Mouse (Mus musculus): ENCODE measurements at regions not wholly inside any gene's neighbourhood (a gene's known extent, or its start where the extent isn't known, plus 50 kb on each side); places are given as distances from the start of the nearest gene placed in this dataset.
A peak's percentile ranks its signal among the peaks of the same experiment; 100 is the strongest.

DNA sequence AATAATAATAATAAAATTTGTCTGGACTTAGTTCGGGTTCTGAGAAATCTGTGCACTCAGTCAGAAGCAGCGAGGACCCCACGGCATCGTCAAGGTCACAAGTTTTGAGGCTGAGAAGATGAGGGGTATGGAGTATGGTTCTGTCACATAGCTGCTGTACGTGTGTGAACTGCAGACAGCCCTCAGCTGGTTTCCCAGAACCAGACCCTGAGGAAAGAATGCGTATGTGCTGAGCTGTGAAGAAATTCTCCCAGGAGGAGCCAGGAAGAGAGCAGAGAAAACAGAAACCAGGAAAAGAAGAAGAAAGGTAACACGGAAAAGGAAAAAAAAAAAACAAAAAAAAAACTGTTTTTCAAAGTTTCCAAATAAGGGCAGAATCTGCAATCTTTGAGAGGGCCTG is 112.4 kb upstream of the Cited2 start:
- no peak for DNase-seq

DNA sequence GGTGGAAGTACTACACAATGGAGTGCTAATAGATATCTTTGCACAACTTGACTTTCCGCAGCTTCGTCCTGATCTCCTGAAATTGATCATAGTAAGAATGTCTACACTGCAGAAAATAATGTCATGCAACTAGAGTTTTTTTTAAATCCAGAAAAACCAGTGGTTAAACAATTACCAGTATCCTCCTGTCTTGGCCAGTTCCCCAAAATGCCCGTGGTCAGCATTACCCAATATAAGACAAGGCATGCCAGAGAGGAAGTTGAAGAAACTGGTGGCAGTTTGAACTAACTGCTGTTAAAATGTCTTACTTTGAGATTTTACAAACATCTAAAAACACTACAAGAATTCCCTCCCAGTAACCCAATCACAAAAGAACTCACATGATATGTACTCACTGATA is 109.7 kb upstream of the Cited2 start:
- DNase-seq = no peak

DNA sequence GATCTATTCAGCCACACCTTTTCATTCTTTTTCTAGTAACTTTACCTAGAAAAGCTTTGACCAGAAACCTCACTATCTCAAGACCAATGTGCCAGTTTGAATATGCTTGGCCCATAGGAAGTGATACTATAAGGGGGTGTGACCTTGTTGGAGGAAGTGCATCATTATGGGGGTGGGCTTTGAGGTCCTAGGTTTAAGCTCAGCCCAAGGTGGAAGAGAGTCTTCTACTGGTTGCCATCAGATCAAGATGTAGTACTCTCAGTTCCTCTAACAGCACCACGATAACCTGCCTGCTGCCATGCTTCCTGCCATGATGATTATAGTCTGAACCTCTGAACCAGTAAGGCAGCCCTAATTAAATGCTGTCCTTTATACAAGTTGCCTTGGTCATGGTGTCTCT is 105.0 kb upstream of the Cited2 start:
- no peak for DNase-seq

DNA sequence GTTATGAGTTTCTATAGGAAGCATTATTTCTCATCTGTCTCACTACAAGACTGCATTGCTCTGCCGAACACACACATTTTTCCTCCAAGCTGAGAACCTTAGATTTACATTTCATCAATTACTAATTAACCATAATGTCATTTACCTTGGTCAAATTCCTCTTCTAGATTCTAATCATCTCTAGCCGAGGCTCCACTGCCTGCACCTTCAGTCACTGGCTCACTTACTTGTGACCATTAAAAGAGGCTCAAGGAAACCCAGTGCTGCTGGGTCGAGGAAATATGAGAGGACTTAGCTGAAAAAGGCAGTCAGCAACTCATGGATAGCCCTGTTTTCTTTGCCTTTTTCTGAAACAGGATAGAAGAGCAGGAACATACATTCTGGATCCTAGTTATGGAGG is 103.4 kb upstream of the Cited2 start:
- DNase-seq = no peak

DNA sequence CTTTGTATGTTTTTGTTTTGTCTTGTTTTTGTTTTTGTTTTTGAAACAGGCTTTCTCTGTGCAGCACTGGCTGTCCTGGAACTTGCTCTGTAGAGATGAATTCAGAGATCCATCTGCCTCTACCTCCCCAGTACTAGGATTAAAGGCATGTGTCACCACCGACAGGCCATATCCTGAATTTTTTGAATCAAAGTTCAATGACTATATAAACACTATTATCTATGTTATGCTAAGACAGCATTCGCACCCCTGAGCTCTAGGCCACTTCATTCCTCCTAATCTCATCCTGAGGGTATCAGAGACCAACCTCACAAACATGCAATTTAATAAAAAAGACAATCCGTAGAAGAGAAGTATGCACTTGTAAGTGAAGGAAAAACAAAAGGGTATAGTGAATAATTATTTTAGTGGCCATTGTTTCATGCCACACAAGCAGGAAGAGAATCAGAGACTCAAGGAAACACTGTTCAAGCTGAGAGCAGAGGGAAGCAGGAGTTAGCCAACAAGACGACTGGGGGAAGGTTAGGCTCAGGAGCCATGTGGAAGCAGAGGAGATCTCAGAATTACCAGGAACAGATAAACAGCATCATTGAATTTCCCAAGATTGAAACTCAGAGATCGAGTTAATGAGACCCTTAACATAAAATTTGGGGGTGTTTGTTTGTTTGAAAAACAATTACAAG is 101.2 kb upstream of the Cited2 start:
- DNase-seq = no peak

DNA sequence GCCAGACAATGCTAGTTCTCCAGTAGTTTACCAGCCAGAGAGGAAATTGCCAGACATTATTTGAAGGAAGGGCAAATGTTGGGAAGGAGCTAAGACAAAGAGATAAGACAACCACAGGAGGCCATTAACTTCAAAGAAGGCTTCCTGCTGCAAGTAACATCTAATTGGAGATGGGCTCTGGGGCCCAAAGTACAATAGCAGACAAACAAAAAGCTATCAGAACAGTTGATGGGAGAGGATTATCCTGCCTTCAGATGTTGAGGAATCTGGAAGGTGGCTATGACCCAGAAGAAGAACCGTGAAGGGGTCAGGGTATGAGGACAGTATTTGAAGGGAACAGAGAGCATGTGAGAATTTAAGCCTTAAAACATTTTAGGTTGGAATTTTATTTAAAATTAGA is 100.2 kb upstream of the Cited2 start:
- DNase-seq = no peak

DNA sequence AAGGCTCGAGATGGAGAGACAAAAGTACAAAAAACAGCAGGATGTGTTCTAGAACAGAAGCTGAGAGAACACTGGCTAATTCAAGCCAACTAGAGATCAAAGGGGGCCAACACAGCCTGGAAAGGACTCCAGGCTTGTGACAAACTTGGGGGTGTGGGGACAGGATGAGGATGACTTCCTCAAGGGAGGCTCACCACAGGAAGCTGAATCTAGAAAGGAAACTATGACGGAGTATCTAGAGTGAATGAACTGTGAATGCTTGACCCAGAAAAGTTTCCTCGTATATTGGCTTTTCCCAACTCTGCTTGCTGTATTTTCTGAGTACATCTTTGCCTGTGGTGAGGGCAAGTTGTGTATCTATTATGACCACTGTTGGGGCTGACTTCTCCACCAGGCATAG is 93.3 kb upstream of the Cited2 start:
- DNase-seq = no peak

DNA sequence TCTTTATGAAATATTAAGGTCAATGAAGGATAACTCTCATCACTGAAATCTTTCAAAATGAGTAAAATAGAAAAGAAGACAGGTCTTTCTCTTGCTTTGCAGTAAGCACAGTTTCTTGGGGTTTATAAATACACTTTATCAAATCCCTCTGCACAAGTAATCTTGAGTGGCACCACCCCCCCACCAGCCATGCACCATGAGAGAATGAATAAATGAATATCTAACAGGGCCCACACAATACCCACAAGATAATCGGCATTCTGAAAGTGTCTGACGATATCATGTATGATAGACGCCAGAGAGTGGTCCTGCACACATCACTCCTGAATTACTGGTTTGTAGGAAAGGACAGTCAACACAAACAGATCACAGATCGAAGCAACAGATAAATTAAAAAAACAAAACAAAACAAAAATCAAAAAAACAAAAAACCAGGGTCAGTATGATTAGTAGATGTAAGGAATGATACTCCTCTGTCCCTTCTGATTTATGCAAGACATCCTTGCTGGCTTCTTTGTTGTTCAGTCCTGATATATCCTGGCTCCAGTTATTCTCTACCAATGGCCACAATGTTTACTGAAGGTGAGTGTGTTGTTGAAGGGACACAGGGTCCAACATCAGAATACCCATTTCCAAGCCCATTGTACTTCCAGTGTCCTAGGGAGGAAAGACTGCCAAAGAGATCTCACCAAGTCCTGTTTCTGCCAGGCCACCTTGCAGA is 92.0 kb upstream of the Cited2 start:
- DNase-seq = no peak

DNA sequence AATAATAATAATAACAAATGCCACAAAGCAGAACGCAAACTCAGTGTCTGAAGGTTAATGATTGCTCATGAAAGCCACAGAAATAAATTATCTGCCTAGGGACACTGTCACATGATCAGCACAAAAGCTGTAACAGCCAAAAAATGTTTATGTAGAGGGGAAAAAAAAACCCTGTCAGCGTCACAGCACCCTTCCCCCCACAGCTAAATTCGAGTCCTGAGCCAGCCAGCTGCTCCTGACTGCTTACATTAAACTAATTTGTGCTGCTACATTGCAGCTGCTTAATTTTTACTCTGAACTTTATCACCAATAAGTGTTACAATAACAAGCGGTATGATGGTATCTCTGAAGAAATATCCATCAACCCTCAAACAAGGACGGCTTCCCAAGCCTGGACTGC is 91.2 kb upstream of the Cited2 start:
- DNase-seq = no peak

DNA sequence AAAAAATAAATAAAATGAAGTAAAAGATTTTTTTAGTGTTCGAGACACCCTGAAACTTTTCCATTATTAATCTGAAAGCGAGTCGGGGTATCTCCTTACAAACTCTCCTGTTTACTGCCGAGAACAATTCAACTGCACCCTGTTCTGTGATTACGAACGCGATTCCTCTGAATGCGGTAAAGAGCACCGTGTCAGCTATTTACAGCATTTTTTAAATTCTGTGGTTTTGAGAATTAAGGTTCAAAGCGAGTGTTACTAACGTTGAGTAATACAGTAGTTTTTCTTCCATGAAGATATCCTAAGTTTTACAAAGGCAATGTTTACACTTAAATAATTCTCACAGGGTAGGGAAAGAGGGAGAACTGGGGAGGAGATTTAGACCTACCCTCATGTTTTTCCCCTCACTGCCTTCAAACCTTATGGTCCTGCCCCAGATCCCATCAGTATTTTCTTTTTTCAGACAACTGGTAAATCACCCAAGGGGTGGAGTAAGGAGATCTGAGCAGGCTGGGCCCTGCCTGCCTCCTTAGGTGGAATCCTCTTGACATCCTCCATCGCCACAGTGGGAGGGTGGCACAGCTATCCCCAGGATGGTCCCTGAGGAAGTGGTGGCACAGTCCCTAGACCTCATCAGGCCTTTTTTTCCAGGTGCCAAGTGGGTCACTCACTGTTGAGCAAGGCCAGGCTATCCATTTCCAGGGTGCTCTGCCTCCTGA is 89.9 kb upstream of the Cited2 start:
- no peak for DNase-seq

DNA sequence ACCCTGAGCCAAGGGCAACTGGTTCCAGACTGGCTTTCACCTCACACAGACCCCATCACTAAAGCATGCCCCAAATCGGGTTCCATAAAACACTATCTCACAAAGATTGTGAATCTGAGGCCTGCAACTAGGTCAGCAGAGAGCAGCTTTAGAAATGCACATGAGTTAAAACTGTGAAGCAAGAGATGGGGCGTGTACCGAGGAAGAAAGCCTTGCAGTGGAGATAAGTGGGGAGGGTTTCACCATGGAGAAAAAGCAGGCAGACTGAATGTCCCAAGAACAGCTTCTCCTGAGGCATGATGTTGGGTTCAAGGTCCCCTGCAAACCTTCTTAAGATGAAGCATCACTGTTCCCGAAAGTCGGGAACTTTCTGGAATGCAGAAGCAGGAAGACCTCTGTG is 77.7 kb upstream of the Cited2 start:
- no peak for DNase-seq

DNA sequence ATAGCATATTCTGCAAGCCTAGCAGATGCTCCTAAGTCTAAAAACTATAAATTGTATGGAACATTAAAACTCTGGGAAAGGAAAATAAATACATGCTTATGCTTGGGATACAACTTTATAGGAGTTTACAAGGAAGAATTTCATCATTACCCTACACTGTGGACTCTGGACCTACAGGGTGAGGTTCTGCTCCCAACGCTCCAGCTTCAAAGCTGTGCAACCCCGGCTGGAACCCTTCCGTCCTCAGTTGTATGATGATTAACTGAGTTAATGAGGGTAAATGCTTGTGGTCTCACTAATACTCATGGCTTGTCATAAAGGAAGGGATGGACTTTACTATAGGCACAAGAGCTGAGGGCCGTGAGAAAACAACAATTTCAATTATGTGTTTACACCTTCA is 76.6 kb upstream of the Cited2 start:
- DNase-seq = no peak

DNA sequence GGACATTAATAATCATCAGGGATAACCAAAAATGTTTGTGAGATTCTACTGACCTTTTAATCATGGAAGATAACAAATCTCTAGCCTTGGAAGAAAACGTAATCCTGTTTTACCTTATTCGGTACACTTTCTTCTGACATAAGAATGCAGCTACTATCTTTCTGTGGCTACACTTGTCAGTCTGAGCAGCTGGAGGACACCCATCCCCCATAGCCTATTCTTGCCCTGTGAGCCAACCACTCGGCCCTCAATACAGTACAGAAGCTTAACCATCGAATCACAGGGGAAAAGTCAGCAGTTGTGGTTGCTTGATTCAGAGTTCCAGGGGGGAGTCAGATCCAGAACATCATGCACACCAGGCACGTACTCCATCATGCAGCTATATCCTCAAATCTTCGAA is 74.9 kb upstream of the Cited2 start:
- no peak for DNase-seq

DNA sequence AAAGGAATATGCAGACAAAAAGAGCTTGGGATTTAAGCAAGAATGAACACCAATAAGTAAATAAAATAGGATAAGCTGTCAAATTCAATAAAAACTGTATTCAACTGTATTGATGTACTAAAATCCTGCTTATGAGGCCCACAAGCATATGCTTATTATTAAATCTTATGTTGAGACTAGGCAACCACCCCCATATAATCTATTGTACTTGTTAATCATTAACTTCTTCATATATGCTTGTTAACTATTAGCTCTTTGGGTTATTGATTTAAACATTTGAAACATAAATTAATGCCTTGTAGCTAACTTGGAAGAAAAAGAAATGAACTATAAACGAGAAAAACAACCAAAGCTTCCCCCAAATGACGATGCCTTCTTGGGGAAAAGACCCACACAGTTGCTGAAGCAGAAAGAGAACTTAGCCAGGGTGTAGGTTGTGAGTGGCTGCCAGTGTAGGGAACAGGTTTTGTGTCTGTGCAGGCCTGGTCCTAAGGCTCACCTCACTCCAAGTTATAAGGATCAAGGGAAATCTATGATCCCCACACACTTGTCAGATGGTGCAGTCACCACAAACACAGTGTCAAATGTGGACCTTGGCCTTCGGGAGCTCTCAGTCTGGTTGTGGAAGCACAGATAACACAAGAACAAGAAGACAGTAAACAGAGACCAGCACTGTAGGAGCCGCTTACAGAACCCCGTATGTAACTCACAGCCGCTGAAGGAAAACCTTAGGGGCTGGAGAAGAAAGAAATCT is 71.8 kb upstream of the Cited2 start:
- DNase-seq = no peak

DNA sequence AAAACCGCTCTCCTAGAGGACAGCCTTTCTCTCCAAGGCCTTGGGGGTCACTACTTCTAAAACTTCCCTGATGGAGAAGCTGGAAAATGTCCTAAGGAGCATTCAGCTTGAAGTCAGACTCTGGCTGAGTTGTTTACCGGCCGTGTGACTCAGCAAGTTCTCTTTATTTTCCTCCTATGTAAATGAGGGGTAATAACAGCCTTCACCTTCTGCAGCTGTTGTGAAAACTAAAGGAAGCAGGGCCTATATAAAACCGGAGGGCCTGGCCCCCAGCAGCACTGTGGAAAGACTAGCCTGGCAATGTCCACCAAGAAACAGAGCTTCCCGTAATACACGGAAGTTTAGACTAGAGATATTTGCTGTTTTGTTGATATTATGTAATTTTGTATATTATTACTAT is 69.7 kb upstream of the Cited2 start:
- DNase-seq = no peak

DNA sequence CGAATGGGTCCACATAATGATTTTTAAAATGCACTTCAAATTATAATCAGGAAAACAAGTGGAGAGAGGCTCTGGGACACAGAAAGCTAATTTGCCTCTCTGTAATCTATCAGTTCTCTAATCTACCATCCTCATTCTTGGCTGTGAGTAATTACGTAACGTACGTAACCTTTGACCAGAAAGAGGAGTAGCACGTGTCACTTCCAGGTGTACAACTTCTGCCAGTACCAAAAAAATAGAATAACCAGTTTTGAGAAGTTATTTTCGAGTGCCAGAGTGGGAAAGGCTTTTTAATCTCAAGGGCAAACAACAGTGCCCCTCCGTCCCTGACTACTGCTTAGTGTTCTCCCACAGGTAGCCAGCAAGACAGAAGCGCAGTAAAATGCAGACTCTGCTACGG is 69.2 kb upstream of the Cited2 start:
- no peak for DNase-seq

DNA sequence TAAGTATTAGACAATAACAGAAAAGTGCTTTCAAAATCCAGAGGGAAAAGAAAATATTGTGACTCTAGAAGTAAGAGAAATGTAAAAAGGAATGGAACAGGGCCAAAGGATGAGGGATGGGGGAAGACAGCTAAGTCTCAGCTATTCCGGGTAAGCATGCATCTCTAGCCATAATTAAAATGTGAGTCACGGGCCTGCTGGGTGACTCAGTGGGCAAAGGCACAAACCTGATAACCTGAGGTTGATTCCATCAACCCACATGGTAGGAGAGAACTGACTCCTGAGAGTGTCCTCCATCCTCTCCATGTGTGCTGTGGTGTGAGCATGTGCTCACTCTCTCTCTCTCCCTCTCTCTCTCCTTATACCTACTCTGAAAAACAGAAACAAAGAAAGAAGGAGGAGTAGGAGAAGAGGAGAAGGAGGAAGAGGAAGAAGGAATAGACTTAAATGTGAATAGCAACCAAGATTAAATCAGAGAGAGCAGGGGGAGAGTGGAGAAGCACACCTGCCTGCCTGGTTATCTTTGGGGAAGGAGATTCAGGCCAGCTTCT is 68.6 kb upstream of the Cited2 start:
- no peak for DNase-seq

DNA sequence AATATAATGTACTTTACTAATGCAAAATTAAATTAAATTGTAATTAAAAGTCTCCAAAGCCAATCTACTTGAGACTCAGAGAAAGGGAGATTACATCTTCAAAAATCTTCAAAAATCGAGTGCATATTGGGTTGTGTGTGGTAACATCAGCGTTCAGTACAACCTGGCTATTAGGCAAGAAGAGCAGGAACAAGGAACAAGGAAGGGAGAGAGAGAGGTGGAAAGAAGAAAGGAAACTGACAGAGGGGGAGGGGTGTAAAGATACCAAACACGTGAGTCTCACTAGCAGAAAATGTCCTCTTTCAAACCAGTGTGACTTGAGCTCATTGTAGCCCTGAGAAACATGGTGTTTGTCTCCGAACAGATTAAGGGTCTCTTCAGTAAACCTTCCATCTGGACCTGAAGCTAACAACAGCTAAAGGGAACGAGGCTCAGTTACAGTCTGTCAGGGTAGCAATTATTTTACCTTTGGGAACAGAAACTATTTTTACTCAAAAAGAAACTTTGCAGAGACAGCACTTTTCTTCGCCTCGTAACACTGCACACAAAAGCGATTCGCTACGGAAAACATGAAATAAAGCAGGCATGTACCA is 67.5 kb upstream of the Cited2 start:
- no peak for DNase-seq

DNA sequence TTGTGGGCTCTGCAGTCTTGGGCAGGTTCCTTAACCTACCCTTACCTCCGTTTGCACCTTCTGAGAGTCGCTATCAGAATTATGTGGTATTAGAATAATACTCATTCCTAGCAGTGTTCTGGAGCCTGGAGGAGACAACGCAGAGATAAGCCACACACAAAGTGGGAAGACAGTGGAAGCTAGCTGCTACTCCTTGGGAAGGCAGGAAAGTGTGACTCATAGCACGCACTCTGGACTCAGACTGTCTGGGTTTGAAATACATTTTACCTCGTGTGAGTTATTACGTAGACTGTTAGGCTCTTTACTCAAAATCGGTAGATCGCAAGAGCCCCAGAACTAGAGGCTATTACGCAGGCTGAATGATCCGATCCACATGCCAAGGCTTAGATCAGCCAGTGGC is 66.7 kb upstream of the Cited2 start:
- no peak for DNase-seq

DNA sequence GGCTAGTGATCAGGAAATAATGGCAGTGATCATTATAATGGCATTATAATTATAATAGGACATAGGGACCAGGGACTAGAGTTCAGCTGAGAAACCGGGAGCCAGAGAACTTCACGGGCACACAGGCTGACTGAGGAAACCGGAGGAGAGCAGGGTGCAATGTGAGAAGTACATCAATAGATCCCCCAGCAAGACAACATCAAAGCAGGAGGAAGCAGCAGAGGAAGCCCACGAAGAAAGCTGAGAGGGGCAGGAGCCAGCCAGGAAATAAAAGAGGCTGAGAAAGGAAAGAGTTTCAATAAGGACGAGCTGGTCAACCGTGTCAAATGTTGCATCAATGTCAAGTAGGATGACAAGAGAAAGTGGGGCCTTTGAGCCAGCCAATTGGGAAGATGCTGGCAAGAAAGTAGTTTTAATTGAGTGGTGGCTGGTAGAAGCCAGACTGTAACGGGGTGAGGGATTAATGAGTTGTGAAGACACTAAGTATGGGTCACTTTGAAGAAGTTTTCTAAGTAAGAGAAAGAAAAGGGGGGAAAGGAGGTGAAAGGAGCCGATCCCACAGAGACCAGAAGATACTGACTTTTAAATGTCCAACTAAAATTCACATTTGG is 66.0 kb upstream of the Cited2 start:
- DNase-seq = peak; percentile 40

DNA sequence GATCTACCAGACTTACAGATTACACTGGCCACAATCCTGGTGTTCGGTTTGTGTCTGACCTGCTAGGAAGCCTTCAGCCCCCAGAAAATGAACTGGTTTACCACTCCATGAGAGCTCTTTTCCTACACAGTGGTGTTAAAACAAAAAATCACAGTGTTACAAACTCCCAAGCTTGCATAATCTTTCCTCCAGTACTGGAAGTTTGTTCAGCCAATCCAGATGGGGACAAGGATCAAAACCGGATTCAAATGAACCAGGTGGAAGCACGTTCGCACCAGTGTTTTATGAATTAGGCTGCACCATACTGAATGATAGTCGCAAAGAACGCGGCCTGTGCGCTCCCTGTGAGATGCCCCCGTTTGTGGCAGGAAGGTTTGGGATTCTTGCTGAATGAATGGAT is 63.4 kb upstream of the Cited2 start:
- DNase-seq = no peak

DNA sequence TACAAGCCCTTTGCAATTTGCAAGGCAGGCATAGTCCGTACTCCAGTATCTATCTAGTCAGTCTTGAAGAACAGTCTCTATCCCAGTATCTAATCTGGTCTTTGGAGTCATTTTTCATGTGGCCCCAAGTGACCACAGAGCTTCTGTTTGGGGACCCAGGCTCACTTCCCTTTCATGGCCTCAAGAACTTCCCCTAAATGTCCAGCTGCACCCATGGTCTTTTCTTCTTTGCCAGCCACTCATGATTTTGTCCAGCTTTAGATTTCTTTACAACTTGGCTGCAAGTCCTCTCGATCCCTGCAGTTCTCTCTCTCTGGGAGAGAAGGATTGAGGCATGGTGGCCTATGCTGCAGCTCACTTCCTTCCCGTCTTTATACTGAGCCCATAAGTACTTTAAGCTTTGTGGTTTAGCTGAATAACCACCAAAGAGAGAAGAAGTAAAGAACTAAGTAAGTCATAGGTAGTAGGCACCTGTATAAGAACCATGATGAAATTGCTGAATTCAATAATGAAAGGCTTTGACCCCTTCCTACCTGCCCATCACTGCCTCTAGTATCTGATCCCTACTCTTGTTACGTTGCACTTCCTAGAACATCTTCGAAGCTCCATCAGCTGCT is 62.1 kb upstream of the Cited2 start:
- no peak for DNase-seq

All from thymus, postnatal 14 days (tissue).